Comparison of ENCODE assay signal across 22 mouse cellular contexts in the genomic region with DNA sequence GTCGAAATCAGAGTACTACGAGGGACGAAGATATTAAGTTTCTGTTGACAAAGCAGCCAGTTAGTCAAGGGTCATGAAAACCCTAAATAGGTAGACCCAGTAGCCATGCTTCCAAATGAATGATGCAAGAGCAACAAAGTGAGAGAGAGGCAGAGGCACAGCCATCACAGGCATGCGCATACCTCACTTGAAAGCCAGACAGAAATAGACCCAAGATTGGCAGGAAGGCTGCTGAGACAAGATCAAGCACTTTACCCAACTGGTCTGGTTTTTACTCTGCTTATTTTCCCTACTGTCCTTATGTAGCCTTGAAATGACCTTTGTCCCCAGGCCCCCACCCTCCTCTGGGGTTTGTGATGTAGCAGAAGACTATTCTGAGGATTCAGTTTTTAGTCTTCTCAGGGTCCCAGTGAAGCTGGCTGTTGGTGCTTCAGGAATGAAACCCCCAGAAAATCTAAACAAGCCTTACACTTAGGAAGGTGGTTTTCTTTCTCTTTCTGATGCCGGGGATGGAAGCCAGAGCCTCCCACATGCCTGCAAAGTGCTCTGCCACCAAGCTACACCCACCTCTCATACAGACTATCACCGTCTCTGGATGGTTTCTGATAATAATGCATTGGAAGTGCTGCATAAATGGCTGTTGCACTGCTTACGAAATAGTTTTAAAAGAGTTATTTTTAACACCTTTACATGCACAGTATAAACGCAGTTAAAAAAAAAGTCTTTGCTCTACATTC. TPM values are rescaled to one million over a fixed set of nuclear protein-coding genes. Genes with fewer than 3 reads are reported as not detected.
A peak's percentile ranks its signal among the peaks of the same experiment; 100 is the strongest.
DNase-seq lines count a peak whose midpoint lies in the region; ATAC-seq and TF ChIP-seq lines count a peak whose summit lies in the region.
"Had no signal": no experiment of that assay in that cellular context is flagged by ENCODE, and none has a peak within 500 bp of the region (broad histone marks: within the 10 kb centered on the region; RNA-seq: fewer than 3 reads in every experiment).

No protein-coding gene starts in this region.

- 0 out of 2 replicates have a peak, but pooled peaks cover 3% of the 10 kb centered on the region for H3K9me3 ChIP-seq in heart, postnatal 0 days (replicated peaks; ENCODE audit: control insufficient read depth, low read length)
- no peaks in the 10 kb centered on the region for H3K9me3 ChIP-seq in hindbrain, embryonic 11.5 days (ENCODE audit: control insufficient read depth, low read length)
- H3K9me3 ChIP-seq: forebrain, embryonic 13.5 days; hindbrain, embryonic 10.5 days; midbrain, embryonic 15.5 days had no signal

- DNase-seq in adrenal gland, adult 2 months: peak; percentile 11
- DNase-seq in adrenal gland, postnatal 4 days (ENCODE audit: low spot score in 2 of 2): no peak
- DNase-seq in heart, postnatal 0 days (ENCODE audit: low spot score): peak; percentile 14
- no peak for DNase-seq in heart, postnatal 25 days (ENCODE audit: low spot score)
- DNase-seq in right cerebral cortex, adult 18-20 months: peak; percentile 52
- DNase-seq in right cerebral cortex, postnatal 4 days: no peak
- no peak for DNase-seq in hindbrain, embryonic 11.5 days (ENCODE audit: low spot score)
- DNase-seq in embryo, embryonic 10.5 days (ENCODE audit: low spot score): no peak
- DNase-seq: cerebellum, postnatal 14 days; gastrocnemius, adult 2 months; kidney, adult 9 months; kidney, postnatal 36 days; retina, postnatal 1 day; thymus, postnatal 25 days had no signal

- no peak overlapping the region for H3K4me3 ChIP-seq in heart, postnatal 0 days (ENCODE audit: low read depth, low read length)
- no peak overlapping the region for H3K4me3 ChIP-seq in hindbrain, embryonic 11.5 days (ENCODE audit: low read depth, low read length)
- H3K4me3 ChIP-seq: forebrain, embryonic 13.5 days; gastrocnemius, adult 2 months; hindbrain, embryonic 10.5 days; midbrain, embryonic 15.5 days had no signal

- no peak for TF ChIP-seq EP300 in heart, postnatal 0 days (IDR thresholded peaks at IDR 0.05; ENCODE audit: low read depth)

- no peak for TF ChIP-seq CTCF in heart, postnatal 0 days (IDR thresholded peaks at IDR 0.05; ENCODE audit: low read depth)

- no peak overlapping the region for H3K4me2 ChIP-seq in heart, postnatal 0 days (ENCODE audit: low read depth, low read length)
- H3K4me2 ChIP-seq in hindbrain, embryonic 11.5 days (replicated peaks; ENCODE audit: low read depth, low read length): no peak overlapping the region
- H3K4me2 ChIP-seq: forebrain, embryonic 13.5 days; midbrain, embryonic 15.5 days had no signal

- no peaks in the 10 kb centered on the region for H3K27me3 ChIP-seq in heart, postnatal 0 days (ENCODE audit: control insufficient read depth, insufficient read depth, low read length)
- no peaks in the 10 kb centered on the region for H3K27me3 ChIP-seq in hindbrain, embryonic 11.5 days (ENCODE audit: control insufficient read depth, insufficient read depth, low read length)
- H3K27me3 ChIP-seq: forebrain, embryonic 13.5 days; midbrain, embryonic 15.5 days had no signal

- H3K27ac ChIP-seq in heart, postnatal 0 days (ENCODE audit: low read depth): no peak overlapping the region
- H3K27ac ChIP-seq in hindbrain, embryonic 11.5 days (ENCODE audit: low read depth, low read length): no peak overlapping the region
- H3K27ac ChIP-seq: forebrain, embryonic 13.5 days; gastrocnemius, adult 2 months; hindbrain, embryonic 10.5 days; liver, embryonic 14.5 days; midbrain, embryonic 15.5 days had no signal

- no peaks in the 10 kb centered on the region for H3K36me3 ChIP-seq in heart, postnatal 0 days (replicated peaks; ENCODE audit: control insufficient read depth, insufficient read depth, low read length)
- H3K36me3 ChIP-seq in hindbrain, embryonic 11.5 days (ENCODE audit: control insufficient read depth, insufficient read depth, low read length): no peaks in the 10 kb centered on the region
- H3K36me3 ChIP-seq: G1E; hindbrain, embryonic 10.5 days; midbrain, embryonic 15.5 days had no signal

- intact Hi-C loops in heart, postnatal 25 days (cut with DNase I): no loop called here

- ATAC-seq in heart, postnatal 0 days (ENCODE audit: insufficient read depth, low read depth): peak; percentile 66
- ATAC-seq in hindbrain, embryonic 11.5 days (ENCODE audit: low FRiP score): no peak
- ATAC-seq: CD4-positive, CD25-positive, alpha-beta regulatory T cell, adult 4 months; forebrain, embryonic 13.5 days; midbrain, embryonic 15.5 days had no signal

- 48% methylated on average over 8 of the region's 8 CpGs for WGBS in heart, postnatal 0 days
- 87% methylated on average over 8 of the region's 8 CpGs for WGBS in hindbrain, embryonic 11.5 days

- no peak overlapping the region for H3K9ac ChIP-seq in heart, postnatal 0 days (replicated peaks; ENCODE audit: low read depth, low read length)
- no peak overlapping the region for H3K9ac ChIP-seq in hindbrain, embryonic 11.5 days (ENCODE audit: low read depth, low read length)
- H3K9ac ChIP-seq: forebrain, embryonic 13.5 days; liver, embryonic 14.5 days; midbrain, embryonic 15.5 days had no signal

- H3K4me1 ChIP-seq in heart, postnatal 0 days (ENCODE audit: control insufficient read depth, insufficient read depth): no peaks in the 10 kb centered on the region; the same call in 1 of the 2 replicates
- no peaks in the 10 kb centered on the region for H3K4me1 ChIP-seq in hindbrain, embryonic 11.5 days (replicated peaks; ENCODE audit: control insufficient read depth, insufficient read depth, low read length)
- H3K4me1 ChIP-seq: forebrain, embryonic 13.5 days; midbrain, embryonic 15.5 days had no signal

RNA-seq across cellular contexts. Expression of gene Gabrg3, which starts 30.3 kb away (rescaled TPM):
- total RNA-seq in adrenal gland, adult 2 months (2021): 1 to 10 TPM; 2.0 to 6.6 TPM
- polyA plus RNA-seq in adrenal gland, adult 2 months (2012; rRNA removed): 4.8 and 11.7 TPM in 2 replicates
- total RNA-seq in adrenal gland, postnatal 4 days (2021): 1 to 10 TPM; 2.6 to 3.5 TPM
- total RNA-seq in heart, postnatal 0 days (2014; rRNA removed; ENCODE audit: low replicate concordance): 0.11 and 1.7 TPM in 2 replicates
- polyA plus RNA-seq in heart, postnatal 0 days (2015; fragmentation: Nextera tagmentation; extraction: Ambion mirVana): 0.22 and 0.36 TPM in 2 replicates
- under 1 TPM; 0.03 TPM for total RNA-seq in heart, postnatal 25 days (2021)
- 0.29 and 0.46 TPM in 2 replicates for polyA plus RNA-seq in hindbrain, embryonic 11.5 days (2014; fragmentation: Nextera tagmentation; extraction: Ambion mirVana)
- total RNA-seq: gastrocnemius, adult 2 months; granulocyte monocyte progenitor cell, adult 5-6 weeks; megakaryocyte, adult 5-6 weeks had no signal
- polyA plus RNA-seq: CD4-positive, CD25-positive, alpha-beta regulatory T cell, adult 4 months; G1E; hindbrain, embryonic 10.5 days had no signal

Comparison
In these comparisons a context has a peak if more than half of its experiments do, and no peak if none do; other contexts are left out.
1. DNase-seq: peak in adrenal gland, adult 2 months (single experiment), heart, postnatal 0 days (single experiment) and right cerebral cortex, adult 18-20 months (single experiment); none in adrenal gland, postnatal 4 days (0 of 2), heart, postnatal 25 days (single experiment), right cerebral cortex, postnatal 4 days (single experiment), hindbrain, embryonic 11.5 days (single experiment) and embryo, embryonic 10.5 days (single experiment).